Mouse (Mus musculus) heart, postnatal 36 days (tissue): Measurements from ENCODE around the gene Rhox2h. TPM values are rescaled to one million over a fixed set of nuclear protein-coding genes. Genes with fewer than 3 reads are reported as not detected.
"Not testable (repeated sequence)": the region's sequence is repeated elsewhere in the genome, so short reads cannot be mapped to it uniquely, and the experiment has no call there.

Experiments
- DNase-seq, 2 experiments: peaks; one replicate each; pipeline ENCODE4 v3.0.0; 2021 to 2022
- intact Hi-C: fragments of 180-260 bp; cut with DNase I; formaldehyde crosslinking; loops from one replicate; pipeline ENCODE4 v1.15.1; 2025
- total RNA-seq, 2 experiments: library from RNA; stranded (reverse); gene quantifications; 2 replicates each; pipeline ENCODE4 v1.2.3; 2021

The Rhox2h gene
- under 1 TPM in 1 of 2 experiments, not detected in 1; 0.43 TPM for total RNA-seq

DNA sequence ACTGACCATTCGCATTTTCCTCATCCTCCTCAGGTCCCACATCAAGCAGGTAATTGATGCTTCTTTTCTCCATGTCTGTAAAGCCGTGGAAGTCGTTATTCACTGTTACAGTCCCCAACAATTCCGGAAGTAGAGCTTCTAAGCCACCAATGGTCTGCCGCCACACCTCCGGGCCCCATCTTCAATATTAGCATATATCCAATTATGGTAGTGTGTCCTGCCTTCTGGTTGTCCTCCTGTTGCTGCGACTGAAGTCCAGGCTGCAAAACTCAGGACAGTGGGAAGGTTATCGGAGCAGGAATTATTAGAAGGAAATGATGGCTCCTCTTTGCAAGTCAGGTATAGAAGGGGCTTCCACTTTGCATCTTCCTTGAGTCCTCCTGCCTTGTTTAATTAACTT lies at the start of gene Rhox2h:
Gene Rhox2h, minus strand, starts transcription at position 101 of the 400 bp plus-strand sequence.
- intact Hi-C loops, DNase-seq: not testable (repeated sequence)

DNA sequence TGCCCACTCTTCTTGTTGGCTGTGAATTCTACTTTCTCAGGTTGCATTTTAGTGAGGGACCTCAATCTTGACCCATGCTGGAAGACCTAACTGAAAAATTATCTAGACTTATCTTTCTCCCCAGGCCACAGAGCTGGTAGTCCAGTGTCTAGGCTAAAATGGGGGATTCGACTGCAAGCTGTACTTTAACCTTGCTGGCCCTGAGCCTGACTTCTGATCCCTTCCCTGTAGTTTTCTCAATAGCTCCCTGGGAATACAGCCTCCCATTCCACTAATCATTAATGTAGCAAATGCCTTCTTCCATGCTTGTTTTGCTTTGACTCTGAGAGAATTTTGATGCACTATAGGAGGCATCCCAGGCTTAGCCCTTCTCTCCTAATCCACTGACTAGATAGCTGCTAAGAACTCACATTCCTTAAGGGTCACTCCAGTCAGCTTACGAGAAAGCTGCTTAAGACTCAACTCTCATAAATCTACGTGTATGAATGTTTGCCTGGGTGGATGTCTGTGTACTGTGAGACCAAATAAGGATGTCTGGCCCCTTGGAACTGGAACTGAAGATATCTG lies 28.8 kb upstream of the Rhox2h start:
- intact Hi-C loops: no loop called here
- DNase-seq: no peak

DNA sequence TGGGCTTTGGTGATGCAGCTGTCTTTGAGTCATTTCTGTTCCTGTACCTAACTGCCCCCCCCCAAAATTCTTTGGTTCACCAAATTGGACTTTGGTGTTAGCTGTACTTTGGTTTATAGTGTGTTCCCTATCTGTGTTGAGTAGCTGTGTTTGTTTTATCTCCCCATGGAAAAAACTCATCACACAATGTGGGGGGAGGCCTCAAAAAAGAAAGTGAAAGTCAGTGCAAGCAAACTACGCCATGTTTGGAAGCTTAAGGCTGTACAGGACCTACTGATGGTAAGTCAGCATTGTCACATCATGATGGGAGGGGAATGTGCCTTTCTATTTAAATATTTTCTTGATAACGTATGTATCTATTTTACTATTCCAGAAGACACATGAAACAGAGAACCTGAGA lies 19.2 kb upstream of the Rhox2h start:
- DNase-seq: no peak
- intact Hi-C loops: no loop called here

DNA sequence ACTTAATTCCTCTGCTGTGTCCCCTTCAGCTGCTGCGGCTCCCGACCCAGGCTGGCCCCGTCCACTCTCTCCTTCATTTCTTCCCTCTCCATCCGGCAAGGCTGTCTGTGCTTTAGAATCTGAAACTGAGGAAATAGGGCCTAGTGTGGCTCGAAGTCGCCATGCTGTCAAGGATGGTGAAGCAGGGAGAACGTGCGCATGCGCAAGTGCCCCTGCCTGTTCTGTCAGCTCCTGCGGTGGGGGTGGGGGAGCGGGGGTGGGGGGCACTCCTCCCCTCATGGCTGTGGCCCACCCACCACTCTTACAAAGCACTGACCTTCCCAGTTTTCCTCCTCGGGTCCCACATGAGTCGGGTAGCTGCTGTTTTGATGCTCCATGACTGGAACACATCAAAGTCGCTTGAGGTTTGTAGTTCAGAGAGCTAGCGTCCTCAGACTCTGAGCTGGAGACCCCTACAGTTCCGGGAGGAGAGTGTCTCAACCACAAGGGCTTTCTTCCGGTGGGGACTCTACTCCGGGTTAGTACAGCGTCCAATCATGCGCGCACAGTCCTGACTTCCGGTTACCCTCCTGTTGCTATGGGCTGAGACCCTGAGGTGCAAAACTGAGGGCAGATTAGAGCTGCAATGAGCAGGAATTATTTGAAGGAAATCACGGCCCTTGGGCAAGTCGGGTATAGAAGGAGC lies 10.1 kb upstream of the Rhox2h start:
- intact Hi-C loops: no loop called here
- DNase-seq: no peak

DNA sequence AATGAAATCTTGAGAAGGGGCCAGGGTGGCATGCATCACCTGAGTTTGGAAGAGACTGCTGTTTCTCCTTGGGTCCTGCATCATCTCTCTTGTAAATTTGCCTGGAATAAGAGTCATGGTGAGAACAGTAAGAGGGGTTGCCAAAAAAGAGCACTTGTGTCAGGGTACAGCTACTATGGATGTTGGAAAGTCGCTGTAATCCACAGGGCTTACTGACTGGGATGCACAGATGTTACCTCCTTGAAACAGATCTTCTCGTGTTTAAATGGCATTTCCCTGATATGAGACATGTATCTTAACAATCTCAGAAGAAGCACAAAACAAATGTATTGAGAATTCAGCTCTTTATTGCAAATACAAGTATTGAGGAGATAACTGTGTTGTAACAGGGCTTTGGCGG lies 4.4 kb downstream of the Rhox2h start, which contains the start of gene Rhox3h:
Gene Rhox3h, minus strand, starts transcription at position 101 of the 400 bp plus-strand sequence.
- DNase-seq: not testable (repeated sequence)

DNA sequence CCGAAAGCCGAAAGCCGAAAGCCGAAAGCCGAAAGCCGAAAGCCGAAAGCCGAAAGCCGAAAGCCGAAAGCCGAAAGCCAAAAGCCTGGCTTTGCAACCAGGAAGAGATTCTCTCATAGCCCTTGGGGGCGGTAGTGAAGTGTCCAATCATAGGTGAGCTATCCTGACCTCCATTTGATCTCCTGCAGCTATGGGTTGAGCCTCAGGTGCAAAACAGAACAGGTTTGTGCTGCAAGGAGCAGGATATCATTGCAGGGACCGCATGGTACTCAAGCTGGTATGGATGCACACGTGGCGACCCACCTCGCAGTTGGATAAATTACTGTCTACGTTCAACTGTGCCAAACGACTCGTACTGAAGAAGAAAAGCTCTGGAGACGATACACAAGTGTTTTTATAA lies 21.9 kb downstream of the Rhox2h start, which contains the start of gene Rhox4g:
Gene Rhox4g, minus strand, starts transcription at position 101 of the 400 bp plus-strand sequence.
- DNase-seq, intact Hi-C loops: not testable (repeated sequence)

More for the DNA sequence above, 4.4 kb downstream of the Rhox2h start, which contains the start of gene Rhox3h:
- intact Hi-C loops: not testable (repeated sequence)

DNA sequence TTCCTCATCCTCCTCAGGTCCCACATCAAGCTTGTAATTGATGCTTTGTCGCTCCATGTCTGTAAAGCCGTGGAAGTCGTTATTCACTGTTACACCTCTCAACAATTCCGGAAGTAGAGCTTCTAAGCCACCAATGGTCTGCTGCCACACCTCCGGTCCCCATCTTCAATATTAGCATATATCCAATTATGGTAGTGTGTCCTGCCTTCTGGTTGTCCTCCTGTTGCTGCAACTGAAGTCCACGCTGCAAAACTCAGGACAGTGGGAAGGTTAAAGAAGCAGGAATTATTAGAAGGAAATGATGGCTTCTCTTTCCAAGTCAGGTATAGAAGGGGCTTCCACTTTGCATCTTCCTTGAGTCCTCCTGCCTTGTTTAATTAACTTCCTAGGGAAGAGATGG lies 29.7 kb downstream of the Rhox2h start, which contains the start of gene Rhox2g:
Gene Rhox2g, minus strand, starts transcription at position 101 of the 400 bp plus-strand sequence.
- DNase-seq, intact Hi-C loops: not testable (repeated sequence)

DNA sequence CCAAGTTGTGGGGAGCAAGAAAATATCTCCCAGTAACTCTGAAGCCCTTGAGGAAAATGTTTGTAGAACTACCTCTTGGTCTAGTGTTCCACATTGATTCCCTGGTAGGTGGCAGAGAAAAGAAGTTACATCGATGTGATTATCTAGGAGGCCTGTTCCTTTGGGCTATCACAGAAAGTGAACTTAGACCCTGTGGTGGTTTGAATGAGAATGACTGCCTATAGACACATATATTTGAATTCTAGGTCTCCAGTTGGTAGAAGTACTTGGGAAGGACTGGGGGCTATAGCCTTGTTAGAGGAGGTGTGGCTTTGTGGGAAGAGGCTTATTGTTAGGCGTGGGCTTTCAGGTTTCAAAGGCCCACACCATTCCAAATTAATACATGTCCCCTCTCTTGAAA lies 44.6 kb downstream of the Rhox2h start, which contains the start of gene Rhox3g:
Gene Rhox3g, minus strand, starts transcription at position 101 of the 400 bp plus-strand sequence.
- intact Hi-C loops, DNase-seq: not testable (repeated sequence)

Other genes with a start within 250 kb of the Rhox2h start
- not detected for gene Rhox4b, start 240.8 kb downstream of the Rhox2h start, total RNA-seq
- gene Rhox2c, start 219.6 kb downstream of the Rhox2h start, total RNA-seq: not detected
- not detected for gene Rhox3c, start 214.7 kb downstream of the Rhox2h start, total RNA-seq
- gene Rhox4c, start 192.9 kb downstream of the Rhox2h start, total RNA-seq: not detected
- not detected for gene Rhox2d, start 179.8 kb downstream of the Rhox2h start, total RNA-seq
- not detected for gene Rhox4d, start 158.9 kb downstream of the Rhox2h start, total RNA-seq
- not detected for gene Rhox2e, start 142.8 kb downstream of the Rhox2h start, total RNA-seq
- not detected for gene Rhox3e, start 131.3 kb downstream of the Rhox2h start, total RNA-seq
- not detected for gene Rhox4e, start 115.9 kb downstream of the Rhox2h start, total RNA-seq
- not detected for gene Rhox2f, start 101.9 kb downstream of the Rhox2h start, total RNA-seq
- gene Rhox3f, start 92.3 kb downstream of the Rhox2h start, total RNA-seq: not detected
- gene Rhox4f, start 65.6 kb downstream of the Rhox2h start, total RNA-seq: not detected
- gene Rhox3g, start 44.7 kb downstream of the Rhox2h start, total RNA-seq: not detected
- not detected for gene Rhox2g, start 29.8 kb downstream of the Rhox2h start, total RNA-seq
- not detected for gene Rhox4g, start 21.9 kb downstream of the Rhox2h start, total RNA-seq
- gene Rhox3h, start 4.5 kb downstream of the Rhox2h start, total RNA-seq: not detected
- gene Rhox5, start 131.6 kb upstream of the Rhox2h start, total RNA-seq: 1 to 10 TPM in 1 of 2 experiments, under 1 TPM in 1; 0.83 to 2.3 TPM
- not detected for gene Rhox6, start 153.6 kb upstream of the Rhox2h start, total RNA-seq
- not detected for gene Rhox7a, start 158.4 kb upstream of the Rhox2h start, total RNA-seq
- not detected for gene Rhox8, start 205.7 kb upstream of the Rhox2h start, total RNA-seq
- gene Rhox7b, start 224.0 kb upstream of the Rhox2h start, total RNA-seq: not detected
- not detected for gene Rhox9, start 228.5 kb upstream of the Rhox2h start, total RNA-seq